Mouse (Mus musculus): Measurements from ENCODE around the gene Mcidas. TPM values are rescaled to one million over a fixed set of nuclear protein-coding genes. Genes with fewer than 3 reads are reported as not detected.
"Not testable (repeated sequence)": the region's sequence is repeated elsewhere in the genome, so short reads cannot be mapped to it uniquely, and the experiment has no call there.

Mcidas gene
- polyA plus RNA-seq, 1 experiment from 2014 or later, result not detected

- not testable (repeated sequence) for H3K36me3 ChIP-seq; H3K27ac ChIP-seq; H3K9me3 ChIP-seq (replicated peaks); H3K4me1 ChIP-seq (replicated peaks); H3K27me3 ChIP-seq; ATAC-seq (ENCODE audit: low read depth); DNase-seq; H3K9ac ChIP-seq
- Histone ChIP-seq H3K4me2 (peak overlapping the region; percentile 60), H3K4me3 (replicated peaks) (peak overlapping the region; percentile 45)
- 27% methylated on average over 19 of the region's 20 CpGs for WGBS (ENCODE audit: insufficient replicate concordance)
Measured at GRCm38 (mm10) chr13:113013174-113013953, 19.7 kb downstream of the Mcidas start.

- WGBS (ENCODE audit: insufficient replicate concordance), result 65% methylated on average over 2 of the region's 2 CpGs
- Histone ChIP-seq H3K36me3 (no peaks in the 10 kb centered on the region), H3K9me3 (replicated peaks) (no peaks in the 10 kb centered on the region), H3K4me2 (0 out of 2 replicates have a peak overlapping the region, but pooled peaks have one; percentile 26), H3K4me1 (replicated peaks) (0 out of 2 replicates have a peak, but pooled peaks cover 3% of the 10 kb centered on the region), H3K9ac (no peak overlapping the region), H3K27ac (no peak overlapping the region), H3K4me3 (replicated peaks) (no peak overlapping the region), H3K27me3 (peaks cover 12% of the 10 kb centered on the region; the same call in 1 of the 2 replicates)
- ATAC-seq (ENCODE audit: low read depth), result peak; percentile 39; the same call in 1 of the 2 replicates
- no peak for DNase-seq
Measured at GRCm38 (mm10) chr13:113021521-113021920, 27.9 kb downstream of the Mcidas start.

GRCm38 (mm10) chr13:113022467-113022866, 28.8 kb downstream of the Mcidas start:
- Histone ChIP-seq H3K36me3 (no peaks in the 10 kb centered on the region), H3K4me2 (no peak overlapping the region), H3K9me3 (replicated peaks) (no peaks in the 10 kb centered on the region), H3K9ac (no peak overlapping the region), H3K27me3 (peaks cover 12% of the 10 kb centered on the region; the same call in 1 of the 2 replicates), H3K4me1 (replicated peaks) (0 out of 2 replicates have a peak, but pooled peaks cover 3% of the 10 kb centered on the region), H3K4me3 (replicated peaks) (no peak overlapping the region), H3K27ac (no peak overlapping the region)
- no peak for ATAC-seq (ENCODE audit: low read depth)
- DNase-seq, result no peak
- 65% methylated on average over 8 of the region's 8 CpGs for WGBS (ENCODE audit: insufficient replicate concordance)

DNA sequence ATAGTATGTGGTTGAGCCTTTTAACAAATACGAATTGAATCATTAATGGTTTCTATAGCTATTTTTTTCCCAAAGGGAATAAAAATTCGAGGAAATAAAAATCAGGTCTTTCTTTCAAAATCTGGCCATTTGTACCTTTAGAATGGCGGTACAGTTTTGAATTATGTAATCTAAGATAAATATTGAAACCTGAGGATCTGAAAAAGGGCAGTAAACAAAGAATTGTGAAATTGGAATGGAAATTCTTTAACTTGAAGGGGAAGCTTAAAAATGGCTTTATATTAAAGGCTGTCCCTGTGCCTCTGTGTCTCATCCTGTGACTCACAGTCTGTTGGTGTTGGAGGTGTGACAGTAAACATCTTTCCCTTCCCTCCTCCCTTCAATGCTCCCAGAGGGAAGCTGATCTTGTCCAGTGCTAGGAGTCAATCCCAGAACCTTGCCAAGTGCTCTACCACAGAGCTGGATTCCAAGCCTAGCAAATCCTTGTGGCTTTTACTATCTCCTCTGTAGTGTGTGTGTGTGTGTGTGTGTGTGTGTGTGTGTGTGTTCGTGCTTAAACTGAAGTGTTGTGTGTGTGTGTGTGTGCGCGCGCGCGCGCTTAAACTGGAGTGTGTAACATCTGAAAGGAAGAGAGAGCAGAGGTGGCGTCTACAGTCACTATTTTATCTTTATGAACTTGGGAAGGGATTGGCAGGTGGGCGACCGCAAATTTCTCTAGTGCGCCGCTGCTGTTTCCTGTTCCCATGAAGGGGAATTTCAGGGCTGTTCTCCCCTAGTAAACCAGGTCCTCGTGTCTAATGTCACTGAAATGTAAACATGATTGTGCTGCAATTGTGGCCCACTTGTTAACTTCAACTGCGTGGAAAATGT, 29.9 kb downstream of the Mcidas start:
- no peak for ATAC-seq (ENCODE audit: low read depth)
- H3K4me3 ChIP-seq (replicated peaks), result no peak overlapping the region
- H3K4me2 ChIP-seq, result no peak overlapping the region
- no peaks in the 10 kb centered on the region for H3K9me3 ChIP-seq (replicated peaks)
- no peak overlapping the region for H3K27ac ChIP-seq
- DNase-seq, result no peak
- no peaks in the 10 kb centered on the region for H3K36me3 ChIP-seq
- WGBS (ENCODE audit: insufficient replicate concordance), result 57% methylated on average over 17 of the region's 17 CpGs
- no peak overlapping the region for H3K9ac ChIP-seq
- 0 out of 2 replicates have a peak, but pooled peaks cover 3% of the 10 kb centered on the region for H3K4me1 ChIP-seq (replicated peaks)
- H3K27me3 ChIP-seq, result peaks cover 20% of the 10 kb centered on the region

DNA sequence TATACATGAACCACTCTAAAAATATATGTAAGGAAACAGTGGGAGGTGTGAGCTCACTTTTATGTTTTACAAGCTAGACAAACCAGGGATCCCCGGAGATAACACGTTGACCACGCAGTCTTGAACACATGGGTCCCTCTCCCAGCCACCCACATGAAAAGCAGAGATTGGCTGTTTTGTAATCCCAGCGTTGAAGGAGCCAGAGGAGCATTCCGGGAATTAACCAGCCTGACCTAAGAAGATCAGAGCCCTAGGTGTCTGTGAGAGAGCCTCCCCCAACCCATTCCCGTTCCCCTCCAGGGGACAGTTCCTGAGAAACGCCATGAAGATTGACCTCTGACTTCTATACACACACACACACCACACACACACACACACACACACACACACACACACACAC, 37.7 kb downstream of the Mcidas start:
- H3K9me3 ChIP-seq (replicated peaks), result no peaks in the 10 kb centered on the region
- 2% methylated on average over 7 of the region's 7 CpGs for WGBS (ENCODE audit: insufficient replicate concordance)

DNA sequence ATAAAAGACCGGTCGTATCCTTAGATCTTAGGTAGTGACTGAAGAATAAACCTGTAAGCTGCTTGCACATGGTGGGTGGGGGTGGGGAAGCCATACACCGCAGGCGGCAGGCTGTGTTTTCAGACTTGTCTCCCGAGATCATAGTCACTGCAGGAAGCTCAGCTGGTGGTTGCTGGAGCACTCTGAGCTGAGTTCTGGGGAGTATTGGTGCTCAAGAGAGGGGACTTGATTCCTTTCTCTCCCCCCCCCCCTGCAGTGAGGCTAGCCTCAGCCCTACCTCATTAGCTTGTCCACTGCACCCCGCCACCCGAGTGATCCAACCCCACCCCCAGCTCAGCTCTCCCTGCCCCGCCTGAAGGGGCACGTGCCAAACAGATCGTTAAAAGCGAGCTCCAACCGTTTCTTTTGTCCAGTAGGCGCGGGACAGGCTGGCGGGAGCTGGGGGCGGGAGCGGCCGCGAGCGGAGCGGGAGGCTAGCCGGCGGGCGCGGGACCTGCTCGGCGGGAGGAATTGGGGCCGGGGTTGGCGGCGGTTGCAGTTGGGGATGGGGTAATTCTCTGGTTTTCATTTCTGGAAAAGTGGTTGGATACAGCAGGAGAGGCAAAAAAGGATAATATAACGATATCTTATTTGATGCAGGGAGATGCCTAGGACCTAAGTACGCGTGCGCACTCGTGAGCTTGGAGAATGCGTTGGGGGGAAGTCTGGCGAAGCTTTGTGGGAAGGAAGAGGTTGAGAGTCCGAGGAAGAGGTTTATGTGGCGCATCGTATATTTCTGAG, 38.3 kb downstream of the Mcidas start:
- Histone ChIP-seq H3K9ac (no peak overlapping the region), H3K4me3 (replicated peaks) (peak overlapping the region; percentile 48), H3K4me2 (peak overlapping the region; percentile 66), H3K36me3 (no peaks in the 10 kb centered on the region), H3K9me3 (replicated peaks) (no peaks in the 10 kb centered on the region), H3K27ac (no peak overlapping the region), H3K4me1 (replicated peaks) (peaks cover 19% of the 10 kb centered on the region), H3K27me3 (peaks cover 84% of the 10 kb centered on the region)
- DNase-seq, result no peak
- ATAC-seq (ENCODE audit: low read depth), result no peak
- WGBS (ENCODE audit: insufficient replicate concordance), result 1% methylated on average over 40 of the region's 40 CpGs

More for the DNA sequence above, 37.7 kb downstream of the Mcidas start:
- DNase-seq, result no peak
- no peak for ATAC-seq (ENCODE audit: low read depth)
- Histone ChIP-seq H3K4me2 (peak overlapping the region; percentile 66), H3K27ac (no peak overlapping the region), H3K27me3 (peaks cover 84% of the 10 kb centered on the region), H3K9ac (no peak overlapping the region), H3K4me3 (replicated peaks) (no peak overlapping the region), H3K4me1 (replicated peaks) (peaks cover 19% of the 10 kb centered on the region), H3K36me3 (no peaks in the 10 kb centered on the region)

DNA sequence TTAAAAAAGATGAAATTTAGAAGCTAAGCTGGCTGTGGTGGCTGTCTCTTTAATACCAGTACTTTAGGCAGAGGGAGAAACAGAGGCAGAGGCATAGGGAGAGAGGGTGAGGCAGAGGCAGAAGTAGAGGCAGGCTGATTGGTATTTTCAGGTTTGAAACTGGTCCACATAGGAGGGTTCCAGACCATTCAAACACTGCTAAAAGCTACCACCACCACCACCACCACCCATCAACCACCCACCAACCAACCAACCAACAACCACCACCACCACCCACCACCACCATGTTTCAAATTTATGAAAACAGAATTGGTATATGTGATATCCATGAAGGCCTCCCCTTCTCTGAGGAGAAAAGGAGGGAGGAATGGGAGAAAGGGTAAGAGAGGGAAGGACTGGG, 39.2 kb downstream of the Mcidas start:
- no peak for ATAC-seq (ENCODE audit: low read depth)
- Histone ChIP-seq H3K4me3 (replicated peaks) (no peak overlapping the region), H3K27me3 (peaks cover 88% of the 10 kb centered on the region), H3K9me3 (replicated peaks) (no peaks in the 10 kb centered on the region), H3K4me2 (no peak overlapping the region), H3K4me1 (replicated peaks) (peaks cover 19% of the 10 kb centered on the region), H3K27ac (no peak overlapping the region), H3K36me3 (no peaks in the 10 kb centered on the region), H3K9ac (no peak overlapping the region)
- DNase-seq, result no peak

DNA sequence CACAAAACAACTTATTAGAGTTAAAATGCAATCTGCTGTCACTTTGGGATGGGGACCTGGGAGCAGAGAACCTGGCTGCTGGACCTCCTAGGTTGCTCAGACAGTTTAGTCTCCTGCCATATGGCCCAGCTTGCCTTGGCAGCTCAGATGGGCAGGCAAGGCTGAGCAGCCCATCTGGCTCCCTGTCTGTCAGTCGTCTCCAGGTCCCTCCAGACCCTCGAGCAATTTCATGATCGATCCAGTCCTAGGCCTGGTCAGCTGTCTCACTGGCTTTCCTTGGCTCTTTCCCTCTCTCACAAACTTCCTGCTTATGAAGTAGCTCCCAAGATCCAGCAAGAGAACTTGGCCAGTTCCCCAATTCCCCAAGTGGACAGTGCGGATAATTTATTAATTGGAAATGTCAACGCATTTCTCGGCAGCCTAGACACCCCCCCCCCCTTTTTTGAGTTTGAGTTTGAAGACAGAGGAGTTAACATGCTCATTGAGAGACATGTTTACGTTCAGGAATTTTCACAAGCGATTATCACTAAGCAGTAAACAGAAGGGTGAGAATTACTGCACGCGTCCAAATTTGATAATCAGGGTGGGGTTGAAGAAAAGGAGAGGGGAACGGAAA, 40.7 kb downstream of the Mcidas start:
- H3K27ac ChIP-seq, result no peak overlapping the region
- no peaks in the 10 kb centered on the region for H3K36me3 ChIP-seq
- peak overlapping the region; percentile 62 for H3K4me3 ChIP-seq (replicated peaks)
- peak overlapping the region; percentile 86 for H3K4me2 ChIP-seq
- peaks cover 19% of the 10 kb centered on the region for H3K4me1 ChIP-seq (replicated peaks)
- no peak for DNase-seq
- peaks cover 78% of the 10 kb centered on the region for H3K27me3 ChIP-seq
- H3K9ac ChIP-seq, result no peak overlapping the region; the same call in 1 of the 2 replicates
- 5% methylated on average over 11 of the region's 11 CpGs for WGBS (ENCODE audit: insufficient replicate concordance)
- no peaks in the 10 kb centered on the region for H3K9me3 ChIP-seq (replicated peaks)
- ATAC-seq (ENCODE audit: low read depth), result peak; percentile 24; the same call in 1 of the 2 replicates

DNA sequence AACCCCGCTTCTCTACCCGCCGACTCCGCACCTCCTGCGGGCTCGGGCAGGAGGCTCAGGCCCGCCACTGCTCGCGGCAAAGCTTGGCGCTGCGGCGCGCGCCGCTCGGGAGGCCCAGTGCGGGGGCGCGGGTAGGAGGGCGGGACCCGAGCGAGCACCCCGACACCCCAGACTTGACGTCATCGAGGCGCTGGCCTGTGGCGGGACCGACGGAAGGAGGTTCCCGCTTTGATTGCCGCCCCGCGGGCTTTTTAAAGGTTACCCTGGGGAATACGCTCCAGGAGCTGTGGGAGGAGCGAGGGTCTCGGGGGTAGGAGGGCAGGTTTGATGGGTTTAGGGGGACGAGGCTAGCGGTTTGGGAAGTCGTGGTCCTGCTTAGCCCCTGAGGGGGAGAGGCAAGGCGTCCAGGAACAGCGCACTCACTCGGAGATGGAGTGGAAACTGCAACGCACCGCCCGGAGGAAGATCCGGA, 41.3 kb downstream of the Mcidas start, which contains the start of gene Cdc20b:
Cdc20b (plus strand) TSS at position 162 of the 472 bp plus-strand sequence.
- DNase-seq (peak; percentile 33), ATAC-seq (ENCODE audit: low read depth) (peak; percentile 79)
- Histone ChIP-seq H3K9ac (peak within 1 kb of the TSS; percentile 57), H3K27ac (no peak within 1 kb of the TSS), H3K36me3 (no peaks in the 10 kb centered on the region), H3K4me3 (replicated peaks) (peak within 1 kb of the TSS; percentile 62), H3K9me3 (replicated peaks) (no peaks in the 10 kb centered on the region), H3K27me3 (peaks cover 73% of the 10 kb centered on the region), H3K4me2 (peak within 1 kb of the TSS; percentile 86), H3K4me1 (replicated peaks) (peaks cover 19% of the 10 kb centered on the region)
- WGBS (ENCODE audit: insufficient replicate concordance), result under 1% methylated on average over 46 of the region's 46 CpGs

GRCm38 (mm10) chr13:113035852-113036251, 42.2 kb downstream of the Mcidas start:
- Histone ChIP-seq H3K4me1 (replicated peaks) (peaks cover 19% of the 10 kb centered on the region), H3K4me3 (replicated peaks) (peak overlapping the region; percentile 62), H3K9me3 (replicated peaks) (no peaks in the 10 kb centered on the region), H3K27me3 (peaks cover 64% of the 10 kb centered on the region), H3K4me2 (peak overlapping the region; percentile 86), H3K36me3 (no peaks in the 10 kb centered on the region), H3K27ac (no peak overlapping the region), H3K9ac (no peak overlapping the region)
- WGBS (ENCODE audit: insufficient replicate concordance), result 0% methylated on average over 4 of the region's 4 CpGs
- ATAC-seq (ENCODE audit: low read depth) (peak; percentile 76), DNase-seq (peak; percentile 55)
